Mouse (Mus musculus) olfactory bulb, adult 2 months (tissue): ENCODE data around the gene Siva1.

Experiments
- CTCF ChIP-seq: fragments of 200-500 bp; IDR thresholded peaks from 2 replicates; pipeline ENCODE4 v1.5.1; 2012; ENCODE audit warnings: low read depth, mild to moderate bottlenecking, low read length, moderate library complexity; ENCODE audit not compliant: insufficient read depth
- POLR2A ChIP-seq: fragments of 200-500 bp; IDR thresholded peaks from 2 replicates; pipeline ENCODE4 v1.6.1; 2012; ENCODE audit warnings: mild to moderate bottlenecking, low read depth, low read length, moderate library complexity; ENCODE audit not compliant: insufficient read depth

DNA sequence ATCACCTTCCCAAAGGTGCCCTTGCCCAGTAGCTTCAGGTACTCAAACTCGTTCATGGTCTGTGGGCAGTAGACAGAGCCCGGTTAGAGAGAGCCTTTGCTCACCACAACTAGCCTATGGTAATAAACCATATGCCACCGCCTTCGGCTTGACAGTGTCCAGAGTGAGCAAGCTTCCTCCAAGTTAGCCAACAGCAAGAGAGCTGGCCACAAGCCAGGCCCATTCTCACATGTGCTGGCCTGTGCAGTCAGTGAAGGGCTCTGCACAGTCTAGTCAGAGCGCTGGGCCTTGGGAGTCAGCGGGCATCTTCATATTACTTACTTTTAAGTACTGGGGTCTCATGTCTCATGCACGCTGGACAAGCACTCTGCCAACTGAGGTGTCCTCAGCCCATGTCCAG, 14.1 kb downstream of the Siva1 start:
- TF ChIP-seq CTCF (no peak), POLR2A (no peak)
